Mouse (Mus musculus): ENCODE data around the gene Eps15l1.

DNA sequence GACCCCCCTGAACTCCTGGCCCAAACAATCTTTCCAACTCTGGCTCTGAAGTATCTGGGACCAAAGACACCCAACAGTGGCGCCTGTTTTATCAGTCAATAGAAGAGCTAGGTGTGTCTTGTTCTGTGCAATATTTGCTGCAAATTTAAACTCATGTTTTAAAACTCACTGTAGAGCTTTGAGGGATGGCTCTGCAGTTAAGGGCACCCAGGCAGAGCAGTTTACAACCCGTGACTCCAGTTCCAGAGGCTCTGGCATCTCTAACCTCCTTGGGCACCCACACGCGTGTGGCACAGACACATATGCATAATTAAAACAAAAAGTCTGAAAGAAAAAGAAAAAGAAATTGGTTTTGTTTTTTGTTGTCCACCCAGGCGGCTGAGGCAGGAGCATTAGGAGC lies 119.8 kb downstream of the Eps15l1 start:
- no peak for TF ChIP-seq CTCF (IDR thresholded peaks at IDR 0.05; ENCODE audit: control insufficient read depth, insufficient read depth, insufficient replicate concordance, low read depth, low read length)
- TF ChIP-seq POLR2A (IDR thresholded peaks at IDR 0.05; ENCODE audit: control insufficient read depth, low read depth, low read length) = no peak

Measured in testis, adult 2 months (tissue).